Mouse (Mus musculus): ENCODE data around the gene Myo15b. TPM values are rescaled to one million over a fixed set of nuclear protein-coding genes. Genes with fewer than 3 reads are reported as not detected.

The Myo15b gene
- polyA plus RNA-seq, 1 experiment from 2014 or later: 0.12 TPM

- H3K27ac ChIP-seq (ENCODE audit: low read depth): peak overlapping the region; percentile 83
- no peak for ATAC-seq (ENCODE audit: insufficient read depth)
- H3K27me3 ChIP-seq (ENCODE audit: insufficient read depth, low read length): no peaks in the 10 kb centered on the region
- no peak for DNase-seq
- H3K9me3 ChIP-seq (ENCODE audit: low read depth, low read length): no peaks in the 10 kb centered on the region
- no peak for TF ChIP-seq CTCF (IDR thresholded peaks at IDR 0.05; ENCODE audit: low read depth)
- no peak overlapping the region; the same call in 1 of the 2 replicates for H3K9ac ChIP-seq
- H3K4me2 ChIP-seq: peak overlapping the region; percentile 10; the same call in 1 of the 2 replicates
- H3K4me1 ChIP-seq (ENCODE audit: insufficient read depth): peaks cover 40% of the 10 kb centered on the region
- no peak overlapping the region for H3K4me3 ChIP-seq (ENCODE audit: low read depth, low read length)
- 0 out of 2 replicates have a peak, but pooled peaks cover 6% of the 10 kb centered on the region for H3K36me3 ChIP-seq (ENCODE audit: insufficient read depth)
- 73% methylated on average over 5 of the region's 5 CpGs for WGBS
These were observed 44.0 kb downstream of the Myo15b start for GRCm38 (mm10) chr11:115902177-115902576.

GRCm38 (mm10) chr11:115902831-115903230 is 44.6 kb downstream of the Myo15b start:
- peak overlapping the region; percentile 83 for H3K27ac ChIP-seq (ENCODE audit: low read depth)
- H3K27me3 ChIP-seq (ENCODE audit: insufficient read depth, low read length): no peaks in the 10 kb centered on the region
- H3K4me2 ChIP-seq: peak overlapping the region; percentile 10; the same call in 1 of the 2 replicates
- H3K9ac ChIP-seq: no peak overlapping the region
- DNase-seq: peak; percentile 70
- no peak overlapping the region for H3K4me3 ChIP-seq (ENCODE audit: low read depth, low read length)
- TF ChIP-seq CTCF (IDR thresholded peaks at IDR 0.05; ENCODE audit: low read depth): no peak
- H3K4me1 ChIP-seq (ENCODE audit: insufficient read depth): peaks cover 40% of the 10 kb centered on the region
- 60% methylated on average over 1 of the region's 1 CpGs for WGBS
- no peaks in the 10 kb centered on the region for H3K9me3 ChIP-seq (ENCODE audit: low read depth, low read length)
- 0 out of 2 replicates have a peak, but pooled peaks cover 3% of the 10 kb centered on the region for H3K36me3 ChIP-seq (ENCODE audit: insufficient read depth)
- no peak for ATAC-seq (ENCODE audit: insufficient read depth)

DNA sequence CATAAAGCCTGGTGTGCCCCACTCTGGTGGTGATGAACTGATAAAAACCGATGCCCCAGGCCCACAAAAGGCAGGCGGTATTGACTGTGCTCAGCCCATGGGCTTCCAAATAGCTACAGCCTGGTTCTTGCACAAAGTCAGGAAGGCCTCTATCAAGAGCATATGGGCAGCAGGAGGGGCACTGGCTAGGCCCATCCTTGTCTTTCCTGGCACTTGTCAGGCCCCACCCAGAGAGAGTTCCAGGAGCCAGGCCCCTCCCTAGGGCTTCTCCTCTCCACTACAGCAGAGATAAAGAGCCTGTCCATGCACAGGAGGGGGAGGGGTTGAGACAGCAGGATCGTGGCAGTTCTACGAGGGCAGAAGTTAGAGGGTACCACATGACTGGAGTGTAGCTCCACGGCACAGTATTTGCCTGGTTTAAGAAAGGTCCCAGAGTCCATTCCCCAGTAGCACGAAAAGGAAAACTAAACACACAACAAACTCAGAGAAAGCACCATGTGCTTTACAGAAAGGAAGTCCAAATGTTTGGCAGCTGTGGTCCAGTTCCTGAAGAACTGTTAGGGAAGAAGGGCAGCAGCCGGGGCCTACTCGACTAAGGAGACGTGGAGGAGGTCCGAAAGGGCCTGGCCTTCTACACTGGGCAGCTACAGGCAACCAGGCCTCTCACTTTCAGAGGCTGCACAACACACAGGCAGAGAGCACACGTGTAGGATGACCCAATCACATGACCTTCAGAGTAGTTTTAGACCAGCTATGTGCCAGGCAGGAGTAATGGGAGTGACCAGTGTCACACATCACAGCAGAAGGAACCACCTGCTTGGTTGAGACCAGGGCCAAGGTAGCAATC is 45.4 kb downstream of the Myo15b start:
- Histone ChIP-seq H3K4me1 (ENCODE audit: insufficient read depth) (peaks cover 40% of the 10 kb centered on the region), H3K9ac (peak overlapping the region; percentile 20; the same call in 1 of the 2 replicates), H3K9me3 (ENCODE audit: low read depth, low read length) (no peaks in the 10 kb centered on the region), H3K4me2 (peak overlapping the region; percentile 18; the same call in 1 of the 2 replicates), H3K36me3 (ENCODE audit: insufficient read depth) (0 out of 2 replicates have a peak, but pooled peaks cover 3% of the 10 kb centered on the region), H3K4me3 (ENCODE audit: low read depth, low read length) (no peak overlapping the region), H3K27ac (ENCODE audit: low read depth) (peak overlapping the region; percentile 78), H3K27me3 (ENCODE audit: insufficient read depth, low read length) (no peaks in the 10 kb centered on the region)
- peak; percentile 34 for DNase-seq
- peak; percentile 44 for ATAC-seq (ENCODE audit: insufficient read depth)
- 47% methylated on average over 11 of the region's 11 CpGs for WGBS
- no peak for TF ChIP-seq CTCF (IDR thresholded peaks at IDR 0.05; ENCODE audit: low read depth)

- DNase-seq: no peak
- ATAC-seq (ENCODE audit: insufficient read depth): no peak
- Histone ChIP-seq H3K4me1 (ENCODE audit: insufficient read depth) (peaks cover 40% of the 10 kb centered on the region), H3K9me3 (ENCODE audit: low read depth, low read length) (no peaks in the 10 kb centered on the region), H3K9ac (0 out of 2 replicates have a peak overlapping the region, but pooled peaks have one; percentile 8), H3K27me3 (ENCODE audit: insufficient read depth, low read length) (no peaks in the 10 kb centered on the region), H3K36me3 (ENCODE audit: insufficient read depth) (0 out of 2 replicates have a peak, but pooled peaks cover 3% of the 10 kb centered on the region), H3K4me2 (no peak overlapping the region), H3K4me3 (ENCODE audit: low read depth, low read length) (peak overlapping the region; percentile 4; the same call in 1 of the 2 replicates), H3K27ac (ENCODE audit: low read depth) (peak overlapping the region; percentile 78)
- WGBS: 63% methylated on average over 8 of the region's 8 CpGs
- no peak for TF ChIP-seq CTCF (IDR thresholded peaks at IDR 0.05; ENCODE audit: low read depth)
These were observed 46.2 kb downstream of the Myo15b start for GRCm38 (mm10) chr11:115904231-115904955.

DNA sequence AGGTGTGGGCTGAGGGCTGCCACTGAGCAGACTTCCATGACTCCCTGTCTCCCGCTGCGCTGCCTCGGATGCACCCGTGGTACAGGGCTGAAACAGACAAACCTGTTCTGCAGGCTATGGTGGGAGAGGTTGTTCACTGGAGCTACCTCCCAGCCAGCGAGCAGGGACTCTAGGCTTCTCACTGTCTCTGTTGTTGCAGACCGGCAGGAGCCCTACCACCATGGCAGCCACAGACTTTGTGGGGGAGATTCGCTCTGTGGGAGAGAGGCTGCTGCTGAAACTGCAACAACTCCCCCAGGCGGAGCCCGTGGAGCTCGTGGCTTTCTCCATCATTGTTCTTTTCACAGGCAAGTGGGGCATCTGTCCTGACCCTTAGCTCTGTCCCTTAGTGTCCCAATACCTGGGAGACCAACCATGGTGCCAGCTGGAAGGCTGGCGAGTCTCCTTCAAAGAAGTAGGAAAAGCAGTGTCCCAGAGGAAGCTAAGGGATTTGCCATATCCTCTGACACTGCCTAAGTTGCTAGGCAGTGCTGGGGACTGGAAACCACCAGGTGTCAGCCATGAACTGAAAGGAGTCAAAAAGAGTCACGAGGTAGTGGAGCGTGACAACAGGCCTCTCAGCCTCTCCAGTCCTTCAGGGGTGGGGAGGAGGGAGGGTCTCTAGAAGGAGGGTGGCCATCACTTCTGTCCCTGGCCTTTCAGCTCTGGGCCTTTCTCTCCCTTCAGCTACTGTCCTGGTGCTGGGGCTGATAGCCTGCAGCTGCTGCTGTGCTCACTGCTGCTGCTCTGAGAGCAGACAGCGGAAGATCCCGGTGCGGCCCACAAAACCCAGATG is 47.0 kb downstream of the Myo15b start:
- peak overlapping the region; percentile 4; the same call in 1 of the 2 replicates for H3K4me3 ChIP-seq (ENCODE audit: low read depth, low read length)
- 0 out of 2 replicates have a peak, but pooled peaks cover 3% of the 10 kb centered on the region for H3K36me3 ChIP-seq (ENCODE audit: insufficient read depth)
- peaks cover 36% of the 10 kb centered on the region for H3K4me1 ChIP-seq (ENCODE audit: insufficient read depth)
- ATAC-seq (ENCODE audit: insufficient read depth) (peak; percentile 50), DNase-seq (peak; percentile 66)
- peak; percentile 24; the same call in 1 of the 2 replicates for TF ChIP-seq CTCF (IDR thresholded peaks at IDR 0.05; ENCODE audit: low read depth)
- H3K27ac ChIP-seq (ENCODE audit: low read depth): peak overlapping the region; percentile 77
- no peaks in the 10 kb centered on the region for H3K9me3 ChIP-seq (ENCODE audit: low read depth, low read length)
- 0 out of 2 replicates have a peak overlapping the region, but pooled peaks have one; percentile 8 for H3K9ac ChIP-seq
- H3K27me3 ChIP-seq (ENCODE audit: insufficient read depth, low read length): no peaks in the 10 kb centered on the region
- WGBS: 43% methylated on average over 16 of the region's 16 CpGs
- H3K4me2 ChIP-seq: peak overlapping the region; percentile 37; the same call in 1 of the 2 replicates

- 0 out of 2 replicates have a peak, but pooled peaks cover 3% of the 10 kb centered on the region for H3K36me3 ChIP-seq (ENCODE audit: insufficient read depth)
- TF ChIP-seq CTCF (IDR thresholded peaks at IDR 0.05; ENCODE audit: low read depth): no peak
- H3K27ac ChIP-seq (ENCODE audit: low read depth): no peak overlapping the region
- H3K27me3 ChIP-seq (ENCODE audit: insufficient read depth, low read length): no peaks in the 10 kb centered on the region
- no peak overlapping the region for H3K9ac ChIP-seq
- WGBS: 78% methylated on average over 3 of the region's 3 CpGs
- H3K9me3 ChIP-seq (ENCODE audit: low read depth, low read length): no peaks in the 10 kb centered on the region
- H3K4me3 ChIP-seq (ENCODE audit: low read depth, low read length): no peak overlapping the region
- no peak overlapping the region for H3K4me2 ChIP-seq
- DNase-seq (no peak), ATAC-seq (ENCODE audit: insufficient read depth) (no peak)
- peaks cover 31% of the 10 kb centered on the region for H3K4me1 ChIP-seq (ENCODE audit: insufficient read depth)
These were observed 47.9 kb downstream of the Myo15b start for GRCm38 (mm10) chr11:115906116-115906515.
